Mouse (Mus musculus) MEL (cell line): Measurements from ENCODE around the gene Prr22. TPM values are rescaled to one million over a fixed set of nuclear protein-coding genes. Genes with fewer than 3 reads are reported as not detected.

Source experiments
- DNase-seq: peaks from one replicate; pipeline ENCODE4 v3.0.0; 2011; ENCODE audit warnings: low read depth, low spot score
- H3K27ac ChIP-seq: 2 replicates; pipeline ENCODE4 v1.5.1; 2012; ENCODE audit warnings: low read depth, mild to moderate bottlenecking, control low read depth, low read length, moderate library complexity; ENCODE audit not compliant: control insufficient read depth
- H3K27me3 ChIP-seq, 2 experiments: fragments of 150-350 bp in 1 of 2; sonication (generic) in 1 of 2; 2 replicates each; pipeline ENCODE4 v1.6.1; 2012; ENCODE audit warnings: low read length in 2 of 2, mild to moderate bottlenecking in 2 of 2, improper control_type of control experiment in 1 of 2, moderate library complexity in 1 of 2; ENCODE audit not compliant: insufficient read depth in 2 of 2, control insufficient read depth in 1 of 2
- H3K36me3 ChIP-seq, 2 experiments: 2 replicates each; pipeline ENCODE4 v1.6.1; 2012 to 2014; ENCODE audit warnings: low read length in 2 of 2, improper control_type of control experiment in 1 of 2, inconsistent platforms in 1 of 2, mild to moderate bottlenecking in 1 of 2; ENCODE audit not compliant: insufficient read depth in 2 of 2, control insufficient read depth in 1 of 2
- H3K4me1 ChIP-seq, 2 experiments: fragments of 150-350 bp in 1 of 2; sonication (generic) in 1 of 2; 2 replicates each; pipeline ENCODE4 v1.6.1; 2012; ENCODE audit warnings: low read length in 2 of 2, improper control_type of control experiment in 1 of 2, mild to moderate bottlenecking in 1 of 2; ENCODE audit not compliant: insufficient read depth in 2 of 2, control insufficient read depth in 1 of 2
- H3K4me3 ChIP-seq, 2 experiments: fragments of 150-350 bp in 1 of 2; sonication (generic) in 1 of 2; 2 replicates each; pipeline ENCODE4 v1.5.1; 2012; ENCODE audit warnings: low read depth in 2 of 2, low read length in 2 of 2, mild to moderate bottlenecking in 2 of 2, moderate library complexity in 2 of 2, control low read depth in 1 of 2, improper control_type of control experiment in 1 of 2; ENCODE audit not compliant: control insufficient read depth in 1 of 2, insufficient read depth in 1 of 2
- H3K79me2 ChIP-seq: 2 replicates; pipeline ENCODE4 v1.6.1; 2012; ENCODE audit warnings: mild to moderate bottlenecking, low read length, moderate library complexity; ENCODE audit not compliant: control insufficient read depth, poor library complexity, insufficient read depth
- H3K9ac ChIP-seq: 2 replicates; pipeline ENCODE4 v1.6.1; 2012; ENCODE audit warnings: low read depth, mild to moderate bottlenecking, control low read depth, low read length, moderate library complexity; ENCODE audit not compliant: control insufficient read depth, poor library complexity, severe bottlenecking
- H3K9me3 ChIP-seq: fragments of 150-350 bp; sonication (generic); replicated peaks from 2 replicates; pipeline ENCODE4 v1.6.1; 2012; ENCODE audit warnings: mild to moderate bottlenecking, low read length, improper control_type of control experiment, moderate library complexity; ENCODE audit not compliant: insufficient read depth
- BHLHE40 ChIP-seq: IDR thresholded peaks from 2 replicates; pipeline ENCODE4 v1.6.1; 2012; ENCODE audit warnings: low read depth, mild to moderate bottlenecking, inconsistent platforms, low read length, improper control_type of control experiment, borderline replicate concordance
- EP300 ChIP-seq, 2 experiments: IDR thresholded peaks; 2 replicates each; pipeline ENCODE4 v1.6.1; 2011; ENCODE audit warnings: improper control_type of control experiment in 2 of 2, low read length in 2 of 2, low read depth in 1 of 2, mild to moderate bottlenecking in 1 of 2
- ETS1 ChIP-seq: IDR thresholded peaks from 2 replicates; pipeline ENCODE4 v1.6.1; 2012; ENCODE audit warnings: low read depth, mild to moderate bottlenecking, inconsistent platforms, low read length, improper control_type of control experiment, moderate library complexity
- JUND ChIP-seq: IDR thresholded peaks from 2 replicates; pipeline ENCODE4 v1.6.1; 2011; ENCODE audit warnings: low read depth, mild to moderate bottlenecking, improper control_type of control experiment, low read length
- MEF2A ChIP-seq: IDR thresholded peaks from 2 replicates; pipeline ENCODE4 v1.6.1; 2014; ENCODE audit warnings: low read depth, mild to moderate bottlenecking, inconsistent platforms, low read length, improper control_type of control experiment; ENCODE audit not compliant: poor library complexity, insufficient replicate concordance, severe bottlenecking; ENCODE audit errors: extremely low read depth
- MXI1 ChIP-seq: IDR thresholded peaks from 2 replicates; pipeline ENCODE4 v1.6.1; 2011; ENCODE audit warnings: mild to moderate bottlenecking, low read depth, low read length, improper control_type of control experiment
- MYB ChIP-seq: IDR thresholded peaks from 2 replicates; pipeline ENCODE4 v1.6.1; 2011; ENCODE audit warnings: mild to moderate bottlenecking, low read depth, low read length, improper control_type of control experiment
- MYC ChIP-seq: IDR thresholded peaks from 2 replicates; pipeline ENCODE4 v1.6.1; 2011; ENCODE audit warnings: low read depth, mild to moderate bottlenecking, low read length, improper control_type of control experiment, moderate library complexity
- NELFE ChIP-seq: IDR thresholded peaks from 2 replicates; pipeline ENCODE4 v1.6.1; 2011; ENCODE audit warnings: low read depth, low read length, improper control_type of control experiment
- NRF1 ChIP-seq: IDR thresholded peaks from 2 replicates; pipeline ENCODE4 v1.6.1; 2014; ENCODE audit warnings: low read depth, mild to moderate bottlenecking, inconsistent platforms, low read length, improper control_type of control experiment, moderate library complexity; ENCODE audit not compliant: poor library complexity, insufficient read depth, severe bottlenecking
- POLR2A ChIP-seq, 2 experiments: IDR thresholded peaks; 2 replicates each; pipeline ENCODE4 v1.6.1; 2011 to 2012; ENCODE audit warnings: low read length in 2 of 2, mild to moderate bottlenecking in 2 of 2, control low read depth in 1 of 2, improper control_type of control experiment in 1 of 2, low read depth in 1 of 2, moderate library complexity in 1 of 2; ENCODE audit not compliant: control insufficient read depth in 1 of 2, insufficient read depth in 1 of 2, poor library complexity in 1 of 2
- POLR2AphosphoS2 ChIP-seq: IDR thresholded peaks from 2 replicates; pipeline ENCODE4 v1.6.1; 2011; ENCODE audit warnings: low read length, improper control_type of control experiment
- POLR2AphosphoS5 ChIP-seq: IDR thresholded peaks from 2 replicates; pipeline ENCODE4 v1.6.1; 2012; ENCODE audit warnings: low read depth, borderline replicate concordance, mild to moderate bottlenecking, inconsistent platforms, low read length, moderate library complexity, mixed read lengths
- SMC3 ChIP-seq: IDR thresholded peaks from 2 replicates; pipeline ENCODE4 v1.6.1; 2011; ENCODE audit warnings: low read depth, low read length, improper control_type of control experiment
- TBP ChIP-seq: IDR thresholded peaks from 2 replicates; pipeline ENCODE4 v1.8.0; 2011; ENCODE audit warnings: low read depth, low read length, improper control_type of control experiment
- TCF12 ChIP-seq: IDR thresholded peaks from 2 replicates; pipeline ENCODE4 v1.6.1; 2014; ENCODE audit warnings: low read depth, mild to moderate bottlenecking, inconsistent platforms, low read length, improper control_type of control experiment, moderate library complexity
- UBTF ChIP-seq: IDR thresholded peaks from 2 replicates; pipeline ENCODE4 v1.6.1; 2012; ENCODE audit warnings: low read depth, mild to moderate bottlenecking, inconsistent platforms, low read length, improper control_type of control experiment, moderate library complexity, borderline replicate concordance; ENCODE audit not compliant: insufficient read depth
- USF2 ChIP-seq, 2 experiments: IDR thresholded peaks; 2 replicates each; pipeline ENCODE4 v1.6.1; 2011 to 2012; ENCODE audit warnings: improper control_type of control experiment in 2 of 2, low read length in 2 of 2, borderline replicate concordance in 1 of 2, inconsistent platforms in 1 of 2, low read depth in 1 of 2, mild to moderate bottlenecking in 1 of 2; ENCODE audit not compliant: insufficient read depth in 1 of 2
- ZKSCAN1 ChIP-seq: IDR thresholded peaks from 2 replicates; pipeline ENCODE4 v1.6.1; 2012; ENCODE audit warnings: low read depth, mild to moderate bottlenecking, inconsistent platforms, low read length, improper control_type of control experiment, moderate library complexity
- ZNF384 ChIP-seq: IDR thresholded peaks from 2 replicates; pipeline ENCODE4 v1.6.1; 2012; ENCODE audit warnings: low read depth, mild to moderate bottlenecking, inconsistent platforms, low read length, improper control_type of control experiment
- polyA plus RNA-seq, 2 experiments: library from polyadenylated mRNA; stranded (reverse) in 1 of 2; unstranded in 1 of 2; fragments of >175 nt in 1 of 2; fragments of >200 nt in 1 of 2; gene quantifications; 2 replicates each; pipeline versions ENCODE4 v1.2.1 to v1.2.4; 2012; ENCODE audit warnings: low replicate concordance in 2 of 2, low read depth in 1 of 2; ENCODE audit not compliant: insufficient read length in 2 of 2, insufficient read depth in 1 of 2, missing spikeins in 1 of 2
- total RNA-seq: library from RNA; depleted of rRNA; stranded (reverse); fragments of 300-350 nt; gene quantifications from 2 replicates; pipeline ENCODE4 v1.2.3, GENCODE M21; 2012

Gene Prr22
- total and polyA plus RNA-seq, 3 experiments = 1.3 to 5.5 TPM; not detected in 1

GRCm38 (mm10) chr17:56814316-56815056 lies 44.4 kb downstream of the Prr22 start:
- Histone ChIP-seq H3K36me3 (peaks cover 0 to 5% of the 10 kb centered on the region in 2 experiments; a peak in 2 of 4 replicates), H3K4me1 (peaks cover 0 to 6% of the 10 kb centered on the region in 2 experiments; a peak in 1 of 4 replicates)
- TF ChIP-seq POLR2AphosphoS5 (no peak), UBTF (no peak), POLR2A (IDR thresholded peaks at IDR 0.05; ENCODE audit: control insufficient read depth in 1 of 2, insufficient read depth in 1 of 2, low read depth in 1 of 2, low read length in 2 of 2, poor library complexity in 1 of 2) (no peak), ETS1 (no peak), MYB (no peak), USF2 (IDR thresholded peaks at IDR 0.05; ENCODE audit: borderline replicate concordance in 1 of 2, insufficient read depth in 1 of 2, low read depth in 1 of 2, low read length in 2 of 2) (no peak), ZNF384 (no peak), TBP (no peak), ZKSCAN1 (no peak), EP300 (IDR thresholded peaks at IDR 0.05; ENCODE audit: low read depth in 1 of 2, low read length in 2 of 2) (no peak), MXI1 (no peak), MEF2A (no peak), POLR2AphosphoS2 (no peak), SMC3 (no peak), NRF1 (no peak), MYC (no peak), TCF12 (no peak), BHLHE40 (no peak), NELFE (no peak), JUND (no peak)

More at GRCm38 (mm10) chr17:56814316-56815056, 44.4 kb downstream of the Prr22 start:
- Histone ChIP-seq H3K79me2 (no peaks in the 10 kb centered on the region), H3K9ac (no peak overlapping the region), H3K27me3 (no peaks in the 10 kb centered on the region), H3K9me3 (no peaks in the 10 kb centered on the region), H3K4me3 (no peak overlapping the region), H3K27ac (no peak overlapping the region)
- no peak for DNase-seq
